Mouse (Mus musculus): ENCODE data around the gene Olfr381.

- TF ChIP-seq CTCF (IDR thresholded peaks at IDR 0.05; ENCODE audit: insufficient read depth, low read depth, low read length) (no peak), POLR2A (IDR thresholded peaks at IDR 0.05; ENCODE audit: insufficient read depth, low read depth, low read length) (no peak)
Measured at GRCm38 (mm10) chr11:73491503-73491902, at the start of gene Olfr381.
